Mouse (Mus musculus): ENCODE measurements around the gene Cxcl2.

DNA sequence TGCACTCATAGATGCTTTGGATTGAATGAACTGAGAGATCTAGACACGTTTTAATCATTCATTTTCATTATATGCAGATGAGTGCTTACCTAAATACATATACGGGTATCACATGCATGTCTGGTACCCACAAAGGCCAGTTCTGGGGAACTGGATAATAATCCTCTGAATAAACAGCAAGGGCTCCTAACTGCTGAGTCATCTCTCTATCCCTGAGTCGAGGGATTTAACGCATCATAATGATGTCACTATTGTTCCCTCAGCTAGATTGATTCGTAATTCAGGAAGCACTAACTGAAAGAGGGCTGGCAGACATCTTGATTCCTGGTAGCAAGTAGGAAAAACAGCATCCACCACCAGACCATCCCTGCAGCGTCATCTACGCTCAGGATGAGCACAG lies 3.0 kb upstream of the Cxcl2 start:
- TF ChIP-seq HCFC1 (IDR thresholded peaks at IDR 0.05; ENCODE audit: low read depth, low read length), result no peak
- TF ChIP-seq TBP (conservative IDR thresholded peaks at IDR 0.05; ENCODE audit: low read depth, low read length), result no peak
- no peak for TF ChIP-seq CTCF (conservative IDR thresholded peaks at IDR 0.05 in 1 of 2, IDR thresholded peaks at IDR 0.05 in 1 of 2; ENCODE audit: low read depth in 2 of 2, low read length in 2 of 2)
- TF ChIP-seq POLR2AphosphoS2 (IDR thresholded peaks at IDR 0.05; ENCODE audit: low read depth, low read length), result no peak
- TF ChIP-seq MYC (IDR thresholded peaks at IDR 0.05; ENCODE audit: low read depth, low read length), result no peak
- TF ChIP-seq EP300 (IDR thresholded peaks at IDR 0.05; ENCODE audit: low read length), result no peak
- TF ChIP-seq ETS1 (conservative IDR thresholded peaks at IDR 0.05; ENCODE audit: low read depth, low read length), result no peak
- TF ChIP-seq MEF2A (IDR thresholded peaks at IDR 0.05; ENCODE audit: borderline replicate concordance, low read depth, low read length), result no peak
- TF ChIP-seq CHD2 (IDR thresholded peaks at IDR 0.05; ENCODE audit: low read length), result no peak
- TF ChIP-seq ZNF384 (IDR thresholded peaks at IDR 0.05; ENCODE audit: low read depth, low read length), result no peak
- TF ChIP-seq UBTF (IDR thresholded peaks at IDR 0.05; ENCODE audit: low read depth, low read length), result no peak
- TF ChIP-seq MXI1 (IDR thresholded peaks at IDR 0.05; ENCODE audit: low read depth, low read length), result no peak

Data from CH12.LX (cell line).